ENCODE assay signal across 12 mouse cellular contexts in genomic region chr5:96616954-96617646, GRCm38 (mm10).
DNase-seq lines count a peak whose midpoint lies in the region; ATAC-seq lines count a peak whose summit lies in the region.
"Had no signal": no experiment of that assay in that cellular context is flagged by ENCODE, and none has a peak within 500 bp of the region (broad histone marks: within the 10 kb centered on the region; RNA-seq: fewer than 3 reads in every experiment).

No protein-coding gene starts in this region.

- H3K9ac ChIP-seq in lung, embryonic 15.5 days = no peak overlapping the region
- H3K9ac ChIP-seq: midbrain, embryonic 12.5 days had no signal

- no peak overlapping the region for H3K4me3 ChIP-seq in lung, embryonic 15.5 days
- H3K4me3 ChIP-seq: midbrain, embryonic 12.5 days had no signal

- DNase-seq in urinary bladder, adult 18-20 months (ENCODE audit: low spot score in 2 of 2) = peak; percentile 5 to 16
- DNase-seq in urinary bladder, adult 2 months (ENCODE audit: low spot score) = no peak
- peak; percentile 3 for DNase-seq in heart, postnatal 25 days (ENCODE audit: low spot score)
- DNase-seq in yolk sac, embryonic 10.5 days (ENCODE audit: low spot score) = peak; percentile 28
- DNase-seq in layer of hippocampus, adult 18-20 months (ENCODE audit: low spot score in 2 of 2) = no peak
- no peak for DNase-seq in spleen, postnatal 4 days (ENCODE audit: low spot score in 2 of 2)
- DNase-seq in layer of hippocampus, postnatal 25 days (ENCODE audit: extremely low spot score in 1 of 2, low spot score in 1 of 2) = no peak
- DNase-seq: layer of hippocampus, adult 9-11 months; right cerebral cortex, postnatal 14 days had no signal

- no peaks in the 10 kb centered on the region for H3K36me3 ChIP-seq in lung, embryonic 15.5 days

- peaks cover 14% of the 10 kb centered on the region for H3K4me1 ChIP-seq in lung, embryonic 15.5 days

- no peaks in the 10 kb centered on the region for H3K27me3 ChIP-seq in lung, embryonic 15.5 days
- H3K27me3 ChIP-seq: midbrain, embryonic 12.5 days had no signal

- no peaks in the 10 kb centered on the region for H3K9me3 ChIP-seq in lung, embryonic 15.5 days
- H3K9me3 ChIP-seq: midbrain, embryonic 12.5 days had no signal

- ATAC-seq in lung, embryonic 15.5 days (ENCODE audit: borderline replicate concordance, extremely low read depth, low FRiP score, low TSS enrichment) = peak; percentile 74
- ATAC-seq: forebrain, embryonic 14.5 days had no signal

- 24% methylated on average over 6 of the region's 6 CpGs for WGBS in lung, embryonic 15.5 days

- H3K27ac ChIP-seq in lung, embryonic 15.5 days = peak overlapping the region; percentile 55; the same call in 1 of the 2 replicates
- H3K27ac ChIP-seq: midbrain, embryonic 12.5 days had no signal

- intact Hi-C loops in heart, postnatal 25 days (cut with DNase I) = no loop called here

- H3K4me2 ChIP-seq in lung, embryonic 15.5 days = no peak overlapping the region
- H3K4me2 ChIP-seq: midbrain, embryonic 12.5 days had no signal

Comparison
In these comparisons a context has a peak if more than half of its experiments do, and no peak if none do; other contexts are left out.
1. DNase-seq: peak in urinary bladder, adult 18-20 months (2 of 2), heart, postnatal 25 days (single experiment) and yolk sac, embryonic 10.5 days (single experiment); none in urinary bladder, adult 2 months (single experiment), layer of hippocampus, adult 18-20 months (0 of 2), spleen, postnatal 4 days (0 of 2) and layer of hippocampus, postnatal 25 days (0 of 2).